8 mouse cellular contexts compared by ENCODE assay signal in the genomic region with DNA sequence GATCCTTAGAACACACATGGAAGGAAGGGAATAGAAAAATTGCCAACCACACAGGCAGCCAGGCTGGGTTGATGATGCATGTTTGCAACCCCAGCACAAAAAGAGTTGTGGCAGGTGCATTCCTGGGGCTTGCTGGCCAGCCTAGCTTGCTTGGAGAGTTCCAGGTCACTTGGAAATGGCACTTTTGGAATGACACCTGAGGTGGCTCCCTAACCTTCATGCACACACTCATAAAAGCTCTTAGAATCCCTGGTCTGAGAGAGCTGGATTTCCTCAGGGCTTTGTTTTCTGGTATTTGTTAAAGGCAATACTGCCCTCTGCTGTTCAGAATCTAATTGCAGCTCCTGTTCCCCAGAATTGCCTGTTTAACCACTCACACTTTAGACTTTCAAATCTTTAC.
DNase-seq lines count a peak whose midpoint lies in the region; ATAC-seq lines count a peak whose summit lies in the region.

No protein-coding gene starts in this region.

- H3K9ac ChIP-seq in intestine, embryonic 15.5 days = no peak overlapping the region

- no peak overlapping the region for H3K4me2 ChIP-seq in intestine, embryonic 15.5 days (replicated peaks)

- DNase-seq in spleen, adult 12 weeks (ENCODE audit: low spot score) = peak; percentile 2
- no peak for DNase-seq in spleen, postnatal 4 days (ENCODE audit: low spot score in 2 of 2)
- DNase-seq in cerebellum, adult 8-10 months = peak; percentile 71
- DNase-seq in frontal cortex, adult 2 months (ENCODE audit: extremely low spot score in 1 of 2, low spot score in 1 of 2) = peak; percentile 62 to 92
- peak; percentile 48 to 85 for DNase-seq in left cerebral cortex, adult 9 months (ENCODE audit: low spot score in 2 of 2)
- DNase-seq in midbrain, embryonic 10.5 days (ENCODE audit: low spot score) = peak; percentile 36
- DNase-seq in right cerebral cortex, postnatal 14 days = peak; percentile 55

- H3K4me3 ChIP-seq in intestine, embryonic 15.5 days (replicated peaks) = no peak overlapping the region
- H3K4me3 ChIP-seq in midbrain, embryonic 10.5 days = no peak overlapping the region

- no peaks in the 10 kb centered on the region for H3K9me3 ChIP-seq in intestine, embryonic 15.5 days
- H3K9me3 ChIP-seq in midbrain, embryonic 10.5 days (replicated peaks) = no peaks in the 10 kb centered on the region

- no peaks in the 10 kb centered on the region for H3K4me1 ChIP-seq in intestine, embryonic 15.5 days (replicated peaks)
- H3K4me1 ChIP-seq in midbrain, embryonic 10.5 days = no peaks in the 10 kb centered on the region

- H3K27me3 ChIP-seq in intestine, embryonic 15.5 days (replicated peaks) = no peaks in the 10 kb centered on the region
- H3K27me3 ChIP-seq in midbrain, embryonic 10.5 days (ENCODE audit: low read depth, poor library complexity, severe bottlenecking) = no peaks in the 10 kb centered on the region

- no peak overlapping the region for H3K27ac ChIP-seq in intestine, embryonic 15.5 days
- H3K27ac ChIP-seq in midbrain, embryonic 10.5 days (replicated peaks) = peak overlapping the region; percentile 49

- ATAC-seq in intestine, embryonic 15.5 days = peak; percentile 74; the same call in 1 of the 2 replicates

- no peaks in the 10 kb centered on the region for H3K36me3 ChIP-seq in intestine, embryonic 15.5 days
- H3K36me3 ChIP-seq in midbrain, embryonic 10.5 days = 0 out of 2 replicates have a peak, but pooled peaks cover 3% of the 10 kb centered on the region

Comparison
In these comparisons a context has a peak if more than half of its experiments do, and no peak if none do; other contexts are left out.
1. DNase-seq: peak in spleen, adult 12 weeks (single experiment), cerebellum, adult 8-10 months (single experiment), frontal cortex, adult 2 months (2 of 2), left cerebral cortex, adult 9 months (2 of 2), midbrain, embryonic 10.5 days (single experiment) and right cerebral cortex, postnatal 14 days (single experiment); none in spleen, postnatal 4 days (0 of 2).